Mouse (Mus musculus) heart, embryonic 15.5 days (tissue): ENCODE measurements around the gene Zfp644. TPM values are rescaled to one million over a fixed set of nuclear protein-coding genes. Genes with fewer than 3 reads are reported as not detected.
"Not testable (repeated sequence)": the region's sequence is repeated elsewhere in the genome, so short reads cannot be mapped to it uniquely, and the experiment has no call there.

Source experiments
- ATAC-seq: fragments of 200-750 bp; cut with Nextera tagmentation; replicated peaks from 2 replicates; pipeline ENCODE4 v1.8.0; 2017; ENCODE audit warnings: low read depth, moderate TSS enrichment; ENCODE audit not compliant: insufficient number of reproducible peaks, insufficient read depth, low FRiP score
- H3K27ac ChIP-seq: fragments of 300-500 bp; sonication (generic); 2 replicates; pipeline ENCODE4 v1.5.1; 2015; ENCODE audit warnings: mild to moderate bottlenecking, inconsistent platforms
- H3K27me3 ChIP-seq: fragments of 300-500 bp; sonication (generic); 2 replicates; pipeline ENCODE4 v1.6.1; 2015; ENCODE audit warnings: inconsistent platforms
- H3K36me3 ChIP-seq: fragments of 300-500 bp; sonication (generic); 2 replicates; pipeline ENCODE4 v1.6.1; 2015; ENCODE audit warnings: mild to moderate bottlenecking, inconsistent platforms
- H3K4me1 ChIP-seq: fragments of 300-500 bp; sonication (generic); replicated peaks from 2 replicates; pipeline ENCODE4 v1.6.1; 2015; ENCODE audit warnings: inconsistent platforms
- H3K4me2 ChIP-seq: fragments of 300-500 bp; sonication (generic); 2 replicates; pipeline ENCODE4 v1.6.1; 2015; ENCODE audit warnings: inconsistent platforms, mild to moderate bottlenecking, moderate library complexity
- H3K4me3 ChIP-seq: fragments of 300-500 bp; sonication (generic); 2 replicates; pipeline ENCODE4 v1.5.1; 2015; ENCODE audit warnings: mild to moderate bottlenecking, inconsistent platforms
- H3K9ac ChIP-seq: fragments of 300-500 bp; sonication (generic); 2 replicates; pipeline ENCODE4 v1.6.1; 2015; ENCODE audit warnings: mild to moderate bottlenecking, inconsistent platforms
- H3K9me3 ChIP-seq: fragments of 300-500 bp; sonication (generic); replicated peaks from 2 replicates; pipeline ENCODE4 v1.6.1; 2016; ENCODE audit warnings: inconsistent platforms
- WGBS: fragments of 180-500 bp; shearing (Covaris S2); methylation state at CpG from one replicate; pipeline ENCODE4 v1.1.7; 2015; ENCODE audit warnings: mixed read lengths; 5-methylcytosine and 5-hydroxymethylcytosine counted together
- polyA plus RNA-seq: library from polyadenylated mRNA; unstranded; fragments of >200 nt; fragmentation: Nextera tagmentation; extraction: Ambion mirVana; gene quantifications from 2 replicates; pipeline ENCODE4 v1.2.1, GENCODE M21; 2015

Zfp644 gene
- polyA plus RNA-seq, 1 experiment from 2014 or later: 46.4 TPM

GRCm38 (mm10) chr5:106695681-106696395 lies 1.2 kb downstream of the Zfp644 start:
- peak; percentile 82 for ATAC-seq
- Histone ChIP-seq H3K9ac (peak overlapping the region; percentile 97), H3K27ac (peak overlapping the region; percentile 100), H3K36me3 (0 out of 2 replicates have a peak, but pooled peaks cover 4% of the 10 kb centered on the region), H3K4me3 (peak overlapping the region; percentile 96), H3K9me3 (no peaks in the 10 kb centered on the region), H3K4me1 (peaks cover 25% of the 10 kb centered on the region), H3K27me3 (no peaks in the 10 kb centered on the region), H3K4me2 (peak overlapping the region; percentile 65)
- WGBS: under 1% methylated on average over 63 of the region's 63 CpGs

- peaks cover 25% of the 10 kb centered on the region for H3K4me1 ChIP-seq
- 30% methylated on average over 9 of the region's 9 CpGs for WGBS
- peak overlapping the region; percentile 100 for H3K27ac ChIP-seq
- H3K4me3 ChIP-seq: peak overlapping the region; percentile 96
- peak overlapping the region; percentile 97 for H3K9ac ChIP-seq
- no peak for ATAC-seq
- 0 out of 2 replicates have a peak, but pooled peaks cover 4% of the 10 kb centered on the region for H3K36me3 ChIP-seq
- peak overlapping the region; percentile 65 for H3K4me2 ChIP-seq
- H3K9me3 ChIP-seq: no peaks in the 10 kb centered on the region
- H3K27me3 ChIP-seq: no peaks in the 10 kb centered on the region
These were observed 1.9 kb downstream of the Zfp644 start for GRCm38 (mm10) chr5:106695141-106695540.

GRCm38 (mm10) chr5:106694683-106695082 lies 2.4 kb downstream of the Zfp644 start:
- Histone ChIP-seq H3K27me3 (no peaks in the 10 kb centered on the region), H3K4me3 (peak overlapping the region; percentile 96), H3K4me2 (peak overlapping the region; percentile 65), H3K27ac (no peak overlapping the region), H3K9ac (peak overlapping the region; percentile 97; the same call in 1 of the 2 replicates), H3K9me3 (no peaks in the 10 kb centered on the region), H3K36me3 (0 out of 2 replicates have a peak, but pooled peaks cover 4% of the 10 kb centered on the region), H3K4me1 (peaks cover 25% of the 10 kb centered on the region)
- 97% methylated on average over 1 of the region's 1 CpGs for WGBS
- no peak for ATAC-seq

GRCm38 (mm10) chr5:106693034-106693433 lies 4.1 kb downstream of the Zfp644 start:
- WGBS: 86% methylated on average over 4 of the region's 4 CpGs
- H3K9ac ChIP-seq: no peak overlapping the region
- H3K36me3 ChIP-seq: 0 out of 2 replicates have a peak, but pooled peaks cover 4% of the 10 kb centered on the region
- H3K4me2 ChIP-seq: no peak overlapping the region
- H3K4me1 ChIP-seq: peaks cover 25% of the 10 kb centered on the region
- H3K27ac ChIP-seq: no peak overlapping the region
- H3K4me3 ChIP-seq: no peak overlapping the region
- no peak for ATAC-seq
- H3K27me3 ChIP-seq: no peaks in the 10 kb centered on the region
- no peaks in the 10 kb centered on the region for H3K9me3 ChIP-seq

- H3K4me3 ChIP-seq: no peak overlapping the region
- no peak overlapping the region for H3K9ac ChIP-seq
- H3K27ac ChIP-seq: no peak overlapping the region
- H3K4me1 ChIP-seq: peaks cover 8% of the 10 kb centered on the region
- WGBS: 91% methylated on average over 6 of the region's 6 CpGs
- H3K9me3 ChIP-seq: no peaks in the 10 kb centered on the region
- H3K36me3 ChIP-seq: no peaks in the 10 kb centered on the region
- no peak overlapping the region for H3K4me2 ChIP-seq
- no peak for ATAC-seq
- H3K27me3 ChIP-seq: no peaks in the 10 kb centered on the region
These were observed 16.2 kb downstream of the Zfp644 start for GRCm38 (mm10) chr5:106680636-106681458.

GRCm38 (mm10) chr5:106679659-106680058 lies 17.4 kb downstream of the Zfp644 start:
- WGBS: 77% methylated on average over 1 of the region's 1 CpGs
- no peak for ATAC-seq
- Histone ChIP-seq H3K4me3 (no peak overlapping the region), H3K27ac (no peak overlapping the region), H3K9me3 (no peaks in the 10 kb centered on the region), H3K36me3 (no peaks in the 10 kb centered on the region), H3K4me2 (no peak overlapping the region), H3K9ac (no peak overlapping the region), H3K27me3 (no peaks in the 10 kb centered on the region), H3K4me1 (peaks cover 8% of the 10 kb centered on the region)

GRCm38 (mm10) chr5:106678823-106679222 lies 18.3 kb downstream of the Zfp644 start:
- not testable (repeated sequence) for H3K9me3 ChIP-seq, ATAC-seq, H3K4me3 ChIP-seq, H3K36me3 ChIP-seq, H3K27me3 ChIP-seq, H3K27ac ChIP-seq, H3K9ac ChIP-seq, H3K4me2 ChIP-seq
- H3K4me1 ChIP-seq: peaks cover 11% of the 10 kb centered on the region
- WGBS: 27% methylated on average over 1 of the region's 1 CpGs

- Histone ChIP-seq H3K27me3 (no peaks in the 10 kb centered on the region), H3K4me2 (no peak overlapping the region), H3K36me3 (no peaks in the 10 kb centered on the region), H3K9me3 (no peaks in the 10 kb centered on the region), H3K4me1 (peaks cover 6% of the 10 kb centered on the region; the same call in 1 of the 2 replicates), H3K9ac (no peak overlapping the region), H3K4me3 (no peak overlapping the region), H3K27ac (no peak overlapping the region)
- no peak for ATAC-seq
- 89% methylated on average over 9 of the region's 9 CpGs for WGBS
These were observed 20.3 kb downstream of the Zfp644 start for GRCm38 (mm10) chr5:106676784-106677183.

GRCm38 (mm10) chr5:106672597-106672996 lies 24.5 kb downstream of the Zfp644 start:
- Histone ChIP-seq H3K36me3 (peaks cover 12% of the 10 kb centered on the region; the same call in 1 of the 2 replicates), H3K9ac (no peak overlapping the region), H3K27me3 (no peaks in the 10 kb centered on the region), H3K4me3 (no peak overlapping the region), H3K4me1 (peaks cover 5% of the 10 kb centered on the region; the same call in 1 of the 2 replicates), H3K27ac (no peak overlapping the region), H3K4me2 (no peak overlapping the region), H3K9me3 (no peaks in the 10 kb centered on the region)
- no peak for ATAC-seq

GRCm38 (mm10) chr5:106671893-106672292 lies 25.2 kb downstream of the Zfp644 start:
- Histone ChIP-seq H3K36me3 (peaks cover 12% of the 10 kb centered on the region; the same call in 1 of the 2 replicates), H3K9me3 (no peaks in the 10 kb centered on the region), H3K4me3 (no peak overlapping the region), H3K4me2 (no peak overlapping the region), H3K9ac (no peak overlapping the region), H3K27ac (peak overlapping the region; percentile 36; the same call in 1 of the 2 replicates), H3K27me3 (no peaks in the 10 kb centered on the region), H3K4me1 (peaks cover 5% of the 10 kb centered on the region; the same call in 1 of the 2 replicates)
- WGBS: 61% methylated on average over 3 of the region's 3 CpGs
- no peak; the same call in 1 of the 2 replicates for ATAC-seq

- 63% methylated on average over 4 of the region's 4 CpGs for WGBS
- ATAC-seq: no peak
- Histone ChIP-seq H3K36me3 (peaks cover 15% of the 10 kb centered on the region; the same call in 1 of the 2 replicates), H3K4me2 (no peak overlapping the region), H3K27ac (no peak overlapping the region), H3K4me1 (no peaks in the 10 kb centered on the region), H3K9ac (no peak overlapping the region), H3K4me3 (no peak overlapping the region), H3K9me3 (no peaks in the 10 kb centered on the region), H3K27me3 (no peaks in the 10 kb centered on the region)
These were observed 32.2 kb downstream of the Zfp644 start for GRCm38 (mm10) chr5:106664910-106665309.
